ENCODE assay signal across 1 mouse cellular context in genomic region chr17:28408251-28408918, GRCm38 (mm10).
TF ChIP-seq lines count a peak whose summit lies in the region.

No protein-coding gene starts in this region.

TF ChIP-seq in CH12.LX, 34 proteins besides CTCF, POLR2A, EP300 and RAD21 (continued from another document):
- TF ChIP-seq JUN (IDR thresholded peaks at IDR 0.05; ENCODE audit: insufficient read depth, low read depth, low read length) (no peak), KAT2A (IDR thresholded peaks at IDR 0.05; ENCODE audit: insufficient replicate concordance, low read length) (no peak), USF2 (conservative IDR thresholded peaks at IDR 0.05; ENCODE audit: low read depth, low read length) (no peak), SMC3 (IDR thresholded peaks at IDR 0.05; ENCODE audit: low read depth, low read length) (no peak), CHD1 (IDR thresholded peaks at IDR 0.05; ENCODE audit: low read depth, low read length) (no peak), IRF4 (IDR thresholded peaks at IDR 0.05; ENCODE audit: low read depth, low read length) (no peak), NRF1 (IDR thresholded peaks at IDR 0.05; ENCODE audit: low read depth, low read length) (no peak)
